Mouse (Mus musculus): ENCODE measurements around the gene Hpn. TPM values are rescaled to one million over a fixed set of nuclear protein-coding genes. Genes with fewer than 3 reads are reported as not detected.

Hpn gene
- 27.8 and 32.4 TPM in 2 replicates for polyA plus RNA-seq (2012; rRNA removed)

DNA sequence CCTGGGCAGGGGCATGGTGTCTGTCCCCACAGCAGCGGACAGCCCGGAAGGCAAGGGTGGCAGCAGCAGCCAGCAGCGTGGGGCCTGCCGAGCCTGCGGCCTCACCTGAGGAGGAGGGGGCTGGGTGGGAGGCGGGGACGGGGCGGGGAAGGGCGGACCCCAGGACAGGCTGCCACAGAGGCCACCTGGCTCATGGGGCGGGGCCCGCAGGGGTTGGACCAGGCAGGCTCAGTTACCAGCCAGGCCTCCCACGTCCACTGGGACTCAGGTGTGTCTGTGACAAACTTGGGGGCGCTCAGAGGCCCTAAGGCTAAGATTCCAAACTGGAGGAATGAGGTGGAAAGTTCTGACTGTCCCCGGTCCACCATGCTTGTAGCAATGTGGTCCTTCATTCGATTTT, at the start of gene Hpn:
Gene Hpn (minus strand): TSS at position 109 of the 400 bp plus-strand sequence.
- DNase-seq (ENCODE audit: low read depth) = no peak

DNA sequence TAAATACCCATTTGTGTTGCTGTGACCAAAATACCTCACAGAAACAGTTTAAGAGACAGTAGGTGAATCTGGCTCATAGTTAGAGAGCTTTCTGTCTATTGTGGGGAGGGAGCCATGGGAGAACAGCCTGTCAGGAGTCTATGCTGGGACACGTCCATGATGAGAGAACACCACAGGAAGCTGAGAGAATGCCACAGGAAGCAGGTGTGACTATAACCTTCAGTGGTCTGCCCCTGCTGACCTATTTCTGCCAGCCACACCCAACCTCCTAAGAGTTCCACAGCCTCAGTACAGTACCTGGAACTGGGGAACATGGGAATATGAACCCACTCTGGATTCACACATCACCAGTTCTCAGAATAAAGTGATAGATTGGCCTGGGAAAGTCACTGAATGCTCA, 49.7 kb upstream of the Hpn start:
- no peak for DNase-seq (ENCODE audit: low read depth)

DNA sequence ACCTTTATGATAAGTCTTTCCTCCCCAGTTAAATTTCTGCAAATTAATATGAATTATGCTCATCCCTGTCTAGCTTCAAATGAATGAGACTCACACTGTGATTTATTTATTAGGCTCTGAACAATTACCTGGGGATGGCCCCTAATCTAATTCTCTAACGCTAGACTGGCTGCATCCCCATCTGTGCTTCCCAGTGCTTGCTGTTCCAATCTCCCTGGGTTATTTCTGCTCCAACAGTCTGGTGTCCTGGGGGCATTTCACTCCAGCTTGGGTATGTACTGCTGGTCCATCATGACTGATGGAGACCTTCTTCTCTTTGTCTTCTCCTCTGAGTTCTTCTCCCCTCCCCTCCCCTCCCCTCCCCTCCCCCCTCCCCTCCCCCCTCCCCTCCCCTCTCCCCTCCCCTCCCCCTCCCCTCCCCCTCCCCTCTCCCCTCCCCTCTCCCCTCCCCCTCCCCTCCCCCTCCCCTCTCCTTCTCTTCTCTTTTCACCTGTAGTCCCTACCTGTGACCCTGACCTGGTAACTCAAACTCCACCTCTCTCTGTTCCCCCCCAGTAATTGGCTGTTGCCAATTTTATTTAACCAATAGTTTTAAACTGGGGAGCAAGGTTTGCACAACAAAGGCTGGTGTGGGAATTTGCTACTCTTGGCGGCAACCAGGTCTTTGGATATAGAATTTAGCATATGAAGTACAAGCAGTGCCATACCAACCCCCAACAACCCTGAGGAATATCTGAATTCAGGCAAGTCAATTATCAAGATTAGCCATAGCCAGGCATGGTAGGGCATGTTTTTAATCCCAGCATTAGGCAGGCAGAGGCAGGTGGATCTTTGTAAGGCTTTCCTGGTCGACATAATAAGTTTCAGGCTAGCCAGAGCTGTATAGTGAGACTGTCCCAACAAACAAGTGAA, 48.8 kb upstream of the Hpn start:
- DNase-seq (ENCODE audit: low read depth) = peak; percentile 80

DNA sequence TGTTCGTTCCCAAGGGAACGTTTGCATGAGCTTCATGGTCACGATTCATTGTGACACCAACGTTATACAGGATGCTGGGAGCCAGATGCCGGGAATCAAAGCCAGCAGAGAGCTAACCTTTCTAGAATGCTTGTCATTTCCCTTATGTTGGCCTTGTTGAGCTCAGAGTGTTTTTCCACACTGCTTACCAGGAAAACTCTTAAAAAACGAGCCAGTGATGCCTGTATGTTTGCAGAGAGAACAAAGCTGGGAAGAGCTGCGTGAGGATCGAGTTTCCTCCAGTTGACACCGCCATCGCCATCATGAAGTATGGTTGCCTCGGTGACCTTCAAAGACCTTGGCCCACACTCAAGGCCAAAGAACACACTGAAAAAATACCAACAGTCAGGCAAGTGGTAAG, 47.2 kb upstream of the Hpn start:
- no peak for DNase-seq (ENCODE audit: low read depth)

DNA sequence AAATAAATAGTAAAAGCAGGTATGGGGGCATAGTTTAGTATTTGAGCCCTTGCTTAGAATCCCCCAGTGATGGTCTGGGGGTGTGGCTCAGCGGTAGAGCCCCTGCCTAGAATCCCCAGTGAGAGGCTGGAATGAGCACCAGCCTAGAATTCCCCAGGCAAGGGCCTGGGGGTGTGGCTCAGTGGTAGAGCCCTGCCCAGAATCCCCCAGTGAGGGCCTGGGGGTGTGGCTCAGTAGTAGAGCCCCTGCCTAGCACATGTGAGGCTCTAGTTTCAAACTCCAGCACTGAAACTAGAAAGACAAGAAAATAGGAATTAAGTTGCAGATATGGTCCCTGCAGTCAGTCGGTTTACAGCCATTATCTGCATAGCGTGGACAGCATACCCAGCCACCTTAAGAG, 46.7 kb upstream of the Hpn start:
- DNase-seq (ENCODE audit: low read depth) = no peak

DNA sequence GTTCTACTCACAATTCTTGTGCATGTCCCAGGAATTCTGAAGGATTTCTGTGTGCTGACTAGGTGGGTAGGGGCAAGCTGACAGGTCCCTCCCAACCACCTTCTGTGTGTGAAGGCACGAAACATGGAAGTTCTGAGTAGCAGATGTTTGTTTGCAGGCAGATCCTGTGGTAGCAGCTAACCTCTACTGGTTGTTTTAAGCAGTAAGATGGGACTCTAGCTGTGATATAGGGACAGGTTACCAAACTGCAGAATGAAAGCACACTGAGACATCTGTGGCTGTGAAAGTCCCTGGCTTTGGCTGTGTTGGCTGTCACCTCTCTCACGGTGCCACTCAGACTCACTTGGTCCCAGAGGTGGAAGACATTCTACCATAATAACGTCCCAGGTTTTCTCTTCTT, 46.2 kb upstream of the Hpn start:
- DNase-seq (ENCODE audit: low read depth) = no peak

DNA sequence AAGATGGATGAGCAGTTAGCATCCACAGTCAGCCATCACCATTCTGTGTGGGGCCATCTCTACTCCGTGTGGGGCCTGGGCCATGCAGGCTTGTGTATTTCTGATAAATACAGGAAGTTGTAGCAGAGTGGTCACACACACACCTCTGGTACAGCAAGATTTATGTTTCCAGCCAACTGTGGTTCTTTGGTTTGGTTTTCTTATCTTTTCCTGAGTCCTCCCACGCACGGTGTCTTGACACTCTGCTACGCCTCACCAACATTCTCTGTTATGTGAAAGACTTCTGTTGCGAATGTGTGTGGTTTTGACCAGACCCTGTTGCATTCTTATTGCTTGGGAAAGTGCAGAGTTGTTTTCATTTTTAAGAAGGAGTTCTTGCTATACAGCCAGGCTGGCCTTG, 45.7 kb upstream of the Hpn start:
- no peak for DNase-seq (ENCODE audit: low read depth)

DNA sequence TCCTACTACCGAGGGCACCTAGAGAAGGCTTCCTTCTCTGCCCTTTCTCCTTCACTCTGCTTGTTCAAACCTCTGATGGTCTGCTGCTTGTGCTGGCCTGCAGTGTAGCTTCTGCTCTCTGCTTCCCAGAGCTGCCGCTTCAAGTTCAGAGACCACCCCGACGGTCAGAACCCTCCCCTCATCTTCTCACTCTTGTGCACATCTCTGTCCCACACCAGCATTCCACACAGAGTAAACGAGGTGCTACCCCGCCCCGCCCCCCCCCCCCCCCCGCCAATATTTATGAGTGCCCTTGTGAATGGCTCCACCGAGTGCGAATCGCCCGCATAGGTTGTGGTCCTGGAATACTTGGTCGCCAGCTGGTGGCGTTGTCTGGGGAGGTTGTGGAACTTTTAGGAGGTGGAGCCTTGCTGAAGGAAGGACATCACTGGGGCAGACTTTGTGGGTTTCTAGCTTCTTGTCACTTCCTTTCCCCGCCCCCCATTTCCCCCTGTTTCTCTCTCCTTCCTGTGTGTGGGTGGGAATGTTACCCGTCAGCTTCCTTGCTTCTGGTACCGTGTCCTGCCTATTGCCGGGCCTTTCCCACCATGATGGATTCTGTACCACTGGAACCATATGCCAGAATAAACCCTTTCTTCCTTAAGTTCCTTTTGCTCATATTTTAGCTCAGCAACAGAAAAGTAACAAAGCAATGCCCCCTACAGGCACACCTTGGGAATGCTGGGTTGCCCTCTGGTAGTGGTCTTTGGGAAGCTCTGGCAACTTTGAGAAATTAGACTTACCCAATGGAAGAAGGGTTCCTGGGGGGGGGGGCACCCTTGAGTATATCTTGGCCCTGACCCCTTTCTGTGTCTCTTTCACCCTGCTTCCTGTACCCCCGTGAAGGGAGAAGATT, 41.2 kb upstream of the Hpn start:
- DNase-seq (ENCODE audit: low read depth) = no peak

DNA sequence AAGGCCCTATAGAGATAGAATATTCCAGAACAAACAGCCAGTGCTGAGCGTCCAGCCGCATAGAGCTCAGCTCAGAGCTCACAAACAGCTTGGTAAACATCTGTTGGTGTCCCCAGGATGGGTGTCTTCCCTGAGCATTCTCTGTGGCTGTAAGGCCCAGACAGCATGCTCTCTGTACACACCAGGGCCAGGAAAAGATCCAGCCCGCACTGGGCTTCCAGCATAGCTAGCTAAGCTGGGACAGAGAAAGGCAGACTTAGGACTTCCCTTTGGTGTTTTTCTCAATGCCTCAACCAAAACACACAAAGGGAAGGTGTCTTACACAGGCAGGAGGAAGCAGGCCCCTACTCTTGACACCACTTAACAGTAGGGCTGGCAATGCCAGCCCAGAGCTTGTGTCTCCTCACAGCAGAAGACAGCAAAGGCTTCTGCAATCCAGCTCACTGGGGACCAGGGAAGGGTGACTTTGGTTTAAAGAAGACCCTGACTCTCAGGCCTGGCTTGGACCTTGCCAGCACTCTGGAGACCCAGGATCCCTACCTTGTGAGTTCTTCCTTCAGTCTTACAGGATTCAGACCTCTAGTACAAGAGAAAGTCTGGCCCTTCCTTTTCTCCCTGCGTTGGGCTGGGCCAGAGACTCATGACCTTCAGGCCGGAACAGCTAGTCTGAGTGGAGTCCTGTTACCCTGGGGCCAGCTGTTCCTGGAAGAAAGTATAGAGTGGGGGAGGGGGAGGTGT, 40.4 kb upstream of the Hpn start, which contains the start of gene Gramd1a:
Gene Gramd1a (minus strand): TSS at position 601 of the 738 bp plus-strand sequence.
- no peak for DNase-seq (ENCODE audit: low read depth)

DNA sequence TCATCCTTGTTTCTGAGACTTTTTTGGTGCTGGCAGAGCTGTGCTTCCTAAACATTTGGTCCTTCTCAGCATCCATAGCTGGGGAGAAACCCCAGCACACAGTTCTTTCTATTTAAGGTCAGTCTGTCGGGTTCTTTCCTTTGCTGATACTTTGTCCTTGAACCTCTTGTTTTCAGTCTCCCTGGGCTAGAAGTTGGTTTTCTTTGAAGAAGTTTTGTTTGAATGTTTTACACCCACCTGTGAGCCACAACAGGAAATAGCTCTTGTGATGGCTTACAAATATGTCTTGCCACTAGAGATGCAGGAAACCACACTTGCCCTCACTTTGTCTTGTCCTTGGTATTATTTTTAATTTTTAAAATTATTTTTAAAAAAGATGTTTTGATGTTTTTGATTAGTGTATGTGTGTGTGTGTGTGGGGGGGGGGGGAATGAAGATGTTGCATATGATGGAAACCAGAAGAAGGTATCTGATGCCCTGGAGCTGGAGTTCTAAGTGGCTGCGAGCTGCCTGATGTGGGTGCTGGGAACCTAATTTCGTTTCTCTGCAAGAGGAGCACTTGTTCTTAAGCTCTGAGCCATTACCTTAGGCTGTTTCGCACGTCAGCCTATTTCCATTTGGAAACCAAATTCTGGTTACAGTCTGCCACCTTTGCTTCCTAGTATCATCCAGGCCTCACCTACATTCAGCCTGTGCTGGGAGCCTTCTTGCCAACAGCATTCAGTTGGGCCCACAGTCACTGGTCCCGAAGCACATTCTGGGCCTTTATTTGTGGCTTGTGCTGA, 38.6 kb upstream of the Hpn start:
- no peak for DNase-seq (ENCODE audit: low read depth)

DNA sequence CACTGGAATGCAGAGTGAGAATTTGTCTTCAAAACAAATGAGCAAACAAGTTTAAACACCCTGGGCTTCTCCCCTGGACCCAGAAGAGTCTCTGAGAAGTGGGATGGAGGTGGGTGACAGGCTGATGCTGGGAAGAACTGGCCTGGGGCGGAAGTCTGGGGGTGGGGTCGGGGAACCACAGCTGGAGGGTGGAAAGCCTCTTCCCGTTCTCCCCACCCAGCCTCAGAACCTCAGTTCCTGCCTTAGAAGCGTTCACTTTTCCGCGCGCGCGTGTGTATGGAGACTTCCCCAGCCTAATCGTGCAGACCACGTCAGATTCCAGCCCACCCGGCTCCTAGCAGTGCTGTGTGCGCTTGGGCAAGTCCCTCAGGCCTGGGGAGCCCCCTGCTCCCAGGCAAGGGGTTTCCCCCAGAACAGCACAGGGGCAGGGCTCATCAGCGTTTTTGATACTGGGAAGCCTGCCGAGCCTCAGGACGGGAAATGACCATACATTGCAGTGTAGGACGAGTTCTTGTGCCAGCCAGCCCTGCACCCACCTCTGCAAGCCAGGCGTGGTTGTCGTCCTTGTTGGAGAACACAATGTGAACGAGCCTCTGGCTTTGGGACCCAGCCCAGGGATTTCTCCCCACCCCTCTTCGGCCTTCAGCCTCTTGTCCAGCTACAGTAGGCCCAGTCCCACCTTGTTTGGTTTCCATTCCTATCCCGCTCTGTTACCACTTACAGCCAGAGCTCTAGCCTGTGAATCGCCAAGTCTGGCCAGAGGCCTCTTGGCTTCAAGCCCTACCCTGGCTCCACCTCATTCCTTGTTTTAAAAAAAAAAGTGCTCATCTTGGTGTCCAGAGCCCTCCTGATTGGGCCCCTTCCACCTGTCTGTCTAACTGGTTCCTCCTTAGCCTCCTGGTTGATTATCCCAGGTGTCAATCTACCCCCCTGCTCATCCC, 36.5 kb upstream of the Hpn start:
- DNase-seq (ENCODE audit: low read depth) = no peak

DNA sequence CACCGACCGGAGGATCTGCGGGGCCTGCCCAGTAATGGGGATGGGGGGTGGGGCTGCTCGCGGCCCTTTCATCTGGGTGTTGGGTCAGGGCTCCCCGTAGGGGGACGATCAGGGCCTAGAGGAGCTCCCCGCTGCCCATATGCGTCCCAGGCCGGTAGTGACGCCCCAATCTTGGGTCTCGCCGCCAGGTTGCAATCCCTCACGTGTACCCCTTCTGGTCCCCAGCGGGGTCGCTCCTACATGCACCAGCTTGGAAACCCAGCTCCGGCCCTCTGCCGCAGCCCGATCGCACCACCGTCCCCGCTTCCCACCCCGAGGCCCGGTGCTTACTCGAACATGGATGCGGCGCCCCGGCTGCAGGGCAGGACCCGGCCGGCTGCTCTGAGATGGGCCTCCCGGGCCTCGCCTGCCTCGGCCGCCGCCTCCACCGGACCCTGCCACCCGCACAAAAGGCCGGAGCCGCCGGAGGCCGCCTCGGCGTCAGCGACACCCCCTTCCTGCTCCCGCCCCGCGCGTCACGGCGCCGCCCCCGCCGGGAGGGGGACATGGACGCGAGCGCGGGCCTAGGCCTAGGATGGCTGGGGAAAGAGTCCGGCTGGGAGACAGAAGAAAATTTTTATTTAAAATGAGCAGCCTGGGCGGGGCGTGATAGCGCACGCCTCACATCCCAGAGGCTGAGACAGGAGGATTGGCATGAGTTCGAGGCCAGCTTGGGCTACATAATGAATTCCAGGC, 35.6 kb upstream of the Hpn start:
- no peak for DNase-seq (ENCODE audit: low read depth)

DNA sequence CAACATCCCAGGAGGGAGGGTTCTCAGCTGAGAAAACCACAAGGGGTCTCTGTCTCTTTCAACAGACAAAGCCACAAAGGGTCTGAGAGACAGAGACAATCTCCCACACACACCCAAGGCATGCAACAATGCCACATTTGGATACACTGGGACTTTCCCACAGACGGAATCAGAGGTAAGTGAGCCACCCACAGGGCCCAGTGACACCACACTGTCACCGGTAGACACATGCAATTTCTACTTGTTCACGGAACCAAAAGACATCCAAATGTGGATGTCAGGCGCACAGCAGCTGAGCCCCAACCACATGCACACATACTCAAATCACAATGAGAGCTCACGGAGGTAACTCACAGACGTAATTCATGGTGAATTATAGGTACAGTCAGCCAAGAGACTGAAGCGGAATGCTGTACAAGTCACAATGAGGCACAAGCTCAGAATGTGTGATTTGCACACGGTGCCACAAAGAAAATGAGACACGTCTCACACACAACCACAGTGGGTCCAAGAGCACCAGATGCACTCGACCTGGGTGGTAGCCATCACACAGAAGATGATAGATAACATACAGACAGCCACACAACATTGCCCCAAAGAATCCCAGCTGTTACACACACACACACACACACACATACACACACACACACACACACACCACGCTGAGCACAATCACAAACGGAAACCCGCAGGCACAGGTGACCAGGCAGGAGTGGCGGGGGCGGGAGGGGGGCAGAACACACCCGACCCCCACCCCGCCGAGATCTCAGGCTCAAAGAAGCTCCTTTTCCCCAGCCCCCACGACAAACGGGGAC, 34.9 kb upstream of the Hpn start:
- DNase-seq (ENCODE audit: low read depth) = no peak

DNA sequence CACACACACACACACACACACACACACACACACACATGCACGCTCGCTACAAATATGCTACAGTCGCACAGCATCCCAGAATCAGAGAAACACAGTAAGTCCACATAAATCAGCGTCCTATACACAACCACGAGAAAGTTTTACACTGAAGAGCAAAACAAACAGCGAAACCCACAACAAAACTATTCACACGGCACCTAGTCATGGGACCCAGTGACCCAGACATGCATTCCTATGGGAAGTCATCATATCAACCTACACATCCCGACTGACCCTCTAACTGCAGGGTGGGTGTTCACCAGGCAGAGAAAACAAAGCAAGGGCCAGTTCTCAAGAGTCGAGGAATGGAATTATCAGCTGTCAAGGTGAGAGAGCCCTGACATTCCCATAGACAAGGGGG, 34.2 kb upstream of the Hpn start:
- DNase-seq (ENCODE audit: low read depth) = no peak

DNA sequence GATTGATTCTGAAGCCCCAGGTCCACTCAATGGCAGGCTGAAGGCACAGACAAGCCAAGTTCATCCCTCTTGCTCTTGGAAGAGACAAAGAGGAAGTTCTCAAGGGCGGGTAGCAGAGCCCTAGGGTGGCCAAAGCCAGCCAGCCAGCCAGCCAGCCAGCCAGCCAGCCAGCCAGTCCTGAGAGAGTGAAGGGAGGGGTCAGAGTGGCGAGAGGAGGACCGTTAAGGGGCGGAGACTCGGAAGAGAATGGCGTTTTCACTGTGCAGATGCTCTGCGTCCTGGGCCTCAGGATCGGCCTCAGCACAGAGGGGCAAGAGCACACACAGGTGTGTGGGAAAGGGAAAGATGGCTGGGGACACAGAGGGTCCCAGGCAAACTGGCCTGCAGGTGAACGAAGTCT, 33.7 kb upstream of the Hpn start:
- DNase-seq (ENCODE audit: low read depth) = no peak

DNA sequence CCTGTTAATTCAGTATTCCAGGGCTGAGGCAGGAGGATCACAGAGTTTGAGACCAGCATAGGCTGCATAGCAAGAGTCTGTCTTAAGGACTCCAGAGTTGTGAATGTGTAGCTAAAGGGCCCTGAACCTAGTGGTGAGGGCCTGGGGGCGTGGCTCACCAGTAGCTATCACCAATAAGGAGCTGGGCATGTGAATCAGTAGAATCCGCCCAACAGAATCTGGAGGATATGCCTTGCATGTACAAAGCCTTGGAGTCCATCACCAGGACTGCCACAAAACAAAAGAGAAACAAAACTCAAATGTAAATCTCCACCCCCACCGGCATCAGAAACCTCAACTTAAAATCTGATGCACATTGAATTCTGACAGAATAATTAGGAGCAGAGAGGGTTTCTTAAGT, 33.0 kb upstream of the Hpn start:
- no peak for DNase-seq (ENCODE audit: low read depth)

DNA sequence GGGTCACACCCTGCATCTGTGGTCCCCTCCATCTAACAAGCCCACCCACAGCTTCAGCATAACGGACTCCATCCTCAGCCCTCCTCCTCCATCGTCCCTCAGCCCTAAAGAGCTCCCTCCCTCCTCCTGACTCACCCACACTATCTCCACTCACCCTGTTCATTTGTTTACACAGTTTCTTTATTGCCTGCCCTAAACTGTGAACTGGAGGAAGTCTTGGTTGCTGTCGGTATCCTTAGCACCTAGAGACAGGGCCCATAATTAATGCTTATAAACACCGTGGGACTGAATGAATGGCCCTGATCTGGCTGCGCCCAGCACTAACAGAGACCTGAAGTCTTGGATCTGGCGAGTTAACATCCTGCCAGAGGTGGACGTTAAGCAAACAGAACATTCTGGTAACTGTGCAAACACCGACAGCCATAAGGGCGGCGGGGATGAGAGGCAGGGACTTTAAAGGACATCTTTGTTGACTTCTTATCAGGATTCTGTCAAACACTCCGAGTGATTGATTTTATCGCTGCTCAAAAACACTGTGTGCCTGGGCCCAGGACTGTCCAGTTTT, 30.6 kb upstream of the Hpn start:
- DNase-seq (ENCODE audit: low read depth) = no peak

DNA sequence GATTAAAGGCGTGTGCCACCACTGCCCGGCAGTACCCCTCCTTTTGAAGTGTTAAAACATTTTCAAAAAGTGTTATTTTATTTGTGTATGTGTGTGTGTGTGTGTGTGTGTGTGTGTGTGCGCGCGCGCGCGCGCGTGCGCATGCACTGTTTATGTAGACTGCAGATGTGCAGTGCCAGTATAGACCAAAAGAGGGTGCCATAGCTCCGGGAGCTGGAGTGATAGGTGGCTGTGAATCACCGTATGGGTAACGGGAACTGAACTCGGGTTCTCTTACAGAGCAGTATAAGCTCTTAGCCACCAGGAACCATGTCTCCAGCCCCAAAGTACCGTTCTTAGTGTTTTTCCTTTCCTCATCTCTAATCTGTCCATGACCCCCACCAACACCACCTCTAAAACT, 29.8 kb upstream of the Hpn start:
- no peak for DNase-seq (ENCODE audit: low read depth)
